Mouse (Mus musculus): ENCODE results near the gene Ints1. TPM values are rescaled to one million over a fixed set of nuclear protein-coding genes. Genes with fewer than 3 reads are reported as not detected.

Gene Ints1
- polyA plus RNA-seq, 1 experiment from 2014 or later = 21.9 TPM

- H3K4me1 ChIP-seq (replicated peaks; ENCODE audit: control insufficient read depth, insufficient read depth, low read length) = peaks cover 3% of the 10 kb centered on the region; the same call in 1 of the 2 replicates
- H3K27ac ChIP-seq (ENCODE audit: low read length) = no peak overlapping the region; the same call in 1 of the 2 replicates
- no peaks in the 10 kb centered on the region for H3K36me3 ChIP-seq (ENCODE audit: control insufficient read depth, insufficient read depth, low read length)
- H3K27me3 ChIP-seq (ENCODE audit: control insufficient read depth, insufficient read depth, low read depth, low read length) = peaks cover 10% of the 10 kb centered on the region
- no peak overlapping the region for H3K4me3 ChIP-seq (ENCODE audit: low read length)
- no peaks in the 10 kb centered on the region for H3K9me3 ChIP-seq (ENCODE audit: control insufficient read depth, low read length)
- H3K9ac ChIP-seq (ENCODE audit: low read length) = no peak overlapping the region
- ATAC-seq (ENCODE audit: low read depth) = 0 out of 2 replicates have a peak, but pooled peaks have one; percentile 30
- no peak overlapping the region for H3K4me2 ChIP-seq (ENCODE audit: low read depth, low read length)
- 46% methylated on average over 6 of the region's 6 CpGs for WGBS
These were observed 40.5 kb upstream of the Ints1 start for GRCm38 (mm10) chr5:139815964-139816363.

- ATAC-seq (ENCODE audit: low read depth) = peak; percentile 81
- peak overlapping the region; percentile 62 for H3K27ac ChIP-seq (ENCODE audit: low read length)
- H3K9me3 ChIP-seq (ENCODE audit: control insufficient read depth, low read length) = no peaks in the 10 kb centered on the region
- peaks cover 10% of the 10 kb centered on the region for H3K27me3 ChIP-seq (ENCODE audit: control insufficient read depth, insufficient read depth, low read depth, low read length)
- H3K4me1 ChIP-seq (replicated peaks; ENCODE audit: control insufficient read depth, insufficient read depth, low read length) = peaks cover 3% of the 10 kb centered on the region; the same call in 1 of the 2 replicates
- peaks cover 3% of the 10 kb centered on the region; the same call in 1 of the 2 replicates for H3K36me3 ChIP-seq (ENCODE audit: control insufficient read depth, insufficient read depth, low read length)
- H3K4me3 ChIP-seq (ENCODE audit: low read length) = peak overlapping the region; percentile 47
- peak overlapping the region; percentile 44 for H3K4me2 ChIP-seq (ENCODE audit: low read depth, low read length)
- WGBS = 3% methylated on average over 13 of the region's 13 CpGs
- peak overlapping the region; percentile 75 for H3K9ac ChIP-seq (ENCODE audit: low read length)
These were observed 38.5 kb upstream of the Ints1 start for GRCm38 (mm10) chr5:139813963-139814381.

- Histone ChIP-seq H3K4me1 (replicated peaks; ENCODE audit: control insufficient read depth, insufficient read depth, low read length) (peaks cover 3% of the 10 kb centered on the region; the same call in 1 of the 2 replicates), H3K9ac (ENCODE audit: low read length) (peak overlapping the region; percentile 75), H3K4me3 (ENCODE audit: low read length) (peak overlapping the region; percentile 47), H3K36me3 (ENCODE audit: control insufficient read depth, insufficient read depth, low read length) (peaks cover 3% of the 10 kb centered on the region; the same call in 1 of the 2 replicates), H3K4me2 (ENCODE audit: low read depth, low read length) (peak overlapping the region; percentile 44), H3K27me3 (ENCODE audit: control insufficient read depth, insufficient read depth, low read depth, low read length) (peaks cover 10% of the 10 kb centered on the region), H3K27ac (ENCODE audit: low read length) (no peak overlapping the region), H3K9me3 (ENCODE audit: control insufficient read depth, low read length) (no peaks in the 10 kb centered on the region)
- WGBS = 23% methylated on average over 10 of the region's 10 CpGs
- no peak for ATAC-seq (ENCODE audit: low read depth)
These were observed 37.6 kb upstream of the Ints1 start for GRCm38 (mm10) chr5:139813126-139813490.

- no peak overlapping the region for H3K4me3 ChIP-seq (ENCODE audit: low read length)
- no peaks in the 10 kb centered on the region for H3K9me3 ChIP-seq (ENCODE audit: control insufficient read depth, low read length)
- H3K9ac ChIP-seq (ENCODE audit: low read length) = peak overlapping the region; percentile 75
- 52% methylated on average over 20 of the region's 20 CpGs for WGBS
- H3K4me2 ChIP-seq (ENCODE audit: low read depth, low read length) = no peak overlapping the region; the same call in 1 of the 2 replicates
- H3K27me3 ChIP-seq (ENCODE audit: control insufficient read depth, insufficient read depth, low read depth, low read length) = peaks cover 10% of the 10 kb centered on the region
- H3K36me3 ChIP-seq (ENCODE audit: control insufficient read depth, insufficient read depth, low read length) = peaks cover 3% of the 10 kb centered on the region; the same call in 1 of the 2 replicates
- peaks cover 3% of the 10 kb centered on the region; the same call in 1 of the 2 replicates for H3K4me1 ChIP-seq (replicated peaks; ENCODE audit: control insufficient read depth, insufficient read depth, low read length)
- H3K27ac ChIP-seq (ENCODE audit: low read length) = no peak overlapping the region
- ATAC-seq (ENCODE audit: low read depth) = no peak
These were observed 37.1 kb upstream of the Ints1 start for GRCm38 (mm10) chr5:139812398-139813125.

DNA sequence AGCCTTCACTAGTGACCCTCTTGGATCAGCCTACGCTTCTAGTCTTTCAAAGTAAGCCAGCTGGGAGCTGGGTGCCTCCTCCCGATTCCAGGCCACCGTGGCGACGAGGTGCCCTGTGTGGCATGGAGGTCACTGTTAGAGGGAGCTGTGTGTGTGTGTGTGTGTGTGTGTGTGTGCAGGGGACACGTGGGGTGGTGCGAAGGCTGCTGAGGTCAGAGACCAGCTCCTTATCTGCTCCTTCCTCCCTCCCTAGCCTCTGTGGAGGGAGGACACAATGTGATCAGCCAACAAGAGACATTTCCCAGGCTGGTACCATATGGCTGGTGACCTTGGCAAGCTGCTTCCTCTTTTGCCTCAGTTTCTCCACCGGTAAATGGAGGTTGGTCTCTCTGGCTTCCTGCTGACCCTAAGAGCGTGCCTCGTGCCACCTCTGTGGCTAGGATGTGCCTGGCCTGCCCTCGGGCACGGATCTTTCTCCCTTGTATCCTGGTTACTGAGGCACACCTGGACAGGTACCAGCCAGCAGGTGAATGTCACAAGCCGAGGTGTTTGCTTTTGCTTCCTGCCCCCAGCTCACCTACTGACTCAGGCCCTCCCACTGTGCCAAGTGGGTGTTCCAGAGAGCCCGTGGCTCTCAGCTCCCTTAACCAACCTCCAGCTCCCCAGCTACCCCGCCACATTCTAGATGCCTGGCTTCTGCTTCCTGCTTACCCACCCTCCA, 36.4 kb upstream of the Ints1 start:
- WGBS = 76% methylated on average over 15 of the region's 15 CpGs

DNA sequence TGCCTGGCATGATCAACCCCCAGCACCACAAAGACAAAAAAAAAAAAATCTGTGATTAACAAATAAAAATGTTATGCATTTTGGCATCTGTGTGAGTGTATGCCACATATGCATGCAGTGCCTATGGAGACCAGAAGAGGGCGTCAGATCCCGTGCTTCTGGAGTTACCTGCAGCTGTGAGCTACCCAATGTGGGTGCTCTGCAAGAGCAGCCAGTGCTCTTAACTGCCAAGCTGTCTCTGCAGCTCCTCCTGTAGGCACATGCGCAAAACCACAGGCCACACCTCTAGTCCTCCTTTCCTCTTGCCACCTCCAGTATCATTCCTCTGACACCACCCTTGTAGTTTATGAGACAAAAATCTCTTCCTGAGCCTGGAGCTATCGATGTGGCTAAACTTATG, 33.9 kb upstream of the Ints1 start:
- H3K9ac ChIP-seq (ENCODE audit: low read length) = no peak overlapping the region
- H3K4me2 ChIP-seq (ENCODE audit: low read depth, low read length) = no peak overlapping the region
- no peak for ATAC-seq (ENCODE audit: low read depth)
- peaks cover 3% of the 10 kb centered on the region; the same call in 1 of the 2 replicates for H3K36me3 ChIP-seq (ENCODE audit: control insufficient read depth, insufficient read depth, low read length)
- no peak overlapping the region for H3K27ac ChIP-seq (ENCODE audit: low read length)
- peaks cover under 1% of the 10 kb centered on the region for H3K4me1 ChIP-seq (replicated peaks; ENCODE audit: control insufficient read depth, insufficient read depth, low read length)
- H3K27me3 ChIP-seq (ENCODE audit: control insufficient read depth, insufficient read depth, low read depth, low read length) = peaks cover 10% of the 10 kb centered on the region
- H3K4me3 ChIP-seq (ENCODE audit: low read length) = no peak overlapping the region
- 59% methylated on average over 4 of the region's 4 CpGs for WGBS
- H3K9me3 ChIP-seq (ENCODE audit: control insufficient read depth, low read length) = no peaks in the 10 kb centered on the region

More for the DNA sequence above, 36.4 kb upstream of the Ints1 start:
- H3K4me2 ChIP-seq (ENCODE audit: low read depth, low read length) = no peak overlapping the region
- no peak overlapping the region for H3K9ac ChIP-seq (ENCODE audit: low read length)
- no peak overlapping the region for H3K4me3 ChIP-seq (ENCODE audit: low read length)
- peaks cover 3% of the 10 kb centered on the region; the same call in 1 of the 2 replicates for H3K36me3 ChIP-seq (ENCODE audit: control insufficient read depth, insufficient read depth, low read length)
- H3K9me3 ChIP-seq (ENCODE audit: control insufficient read depth, low read length) = no peaks in the 10 kb centered on the region
- H3K27ac ChIP-seq (ENCODE audit: low read length) = no peak overlapping the region
- H3K27me3 ChIP-seq (ENCODE audit: control insufficient read depth, insufficient read depth, low read depth, low read length) = peaks cover 10% of the 10 kb centered on the region
- ATAC-seq (ENCODE audit: low read depth) = no peak
- peaks cover 3% of the 10 kb centered on the region; the same call in 1 of the 2 replicates for H3K4me1 ChIP-seq (replicated peaks; ENCODE audit: control insufficient read depth, insufficient read depth, low read length)

GRCm38 (mm10) chr5:139805924-139806323, 30.4 kb upstream of the Ints1 start:
- no peak overlapping the region for H3K4me3 ChIP-seq (ENCODE audit: low read length)
- H3K27ac ChIP-seq (ENCODE audit: low read length) = no peak overlapping the region
- peaks cover 11% of the 10 kb centered on the region for H3K4me1 ChIP-seq (replicated peaks; ENCODE audit: control insufficient read depth, insufficient read depth, low read length)
- peaks cover 8% of the 10 kb centered on the region for H3K36me3 ChIP-seq (ENCODE audit: control insufficient read depth, insufficient read depth, low read length)
- H3K9me3 ChIP-seq (ENCODE audit: control insufficient read depth, low read length) = no peaks in the 10 kb centered on the region
- H3K4me2 ChIP-seq (ENCODE audit: low read depth, low read length) = no peak overlapping the region
- no peaks in the 10 kb centered on the region for H3K27me3 ChIP-seq (ENCODE audit: control insufficient read depth, insufficient read depth, low read depth, low read length)
- WGBS = 89% methylated on average over 8 of the region's 8 CpGs
- no peak for ATAC-seq (ENCODE audit: low read depth)
- no peak overlapping the region for H3K9ac ChIP-seq (ENCODE audit: low read length)

- no peaks in the 10 kb centered on the region for H3K9me3 ChIP-seq (ENCODE audit: control insufficient read depth, low read length)
- peaks cover 11% of the 10 kb centered on the region for H3K4me1 ChIP-seq (replicated peaks; ENCODE audit: control insufficient read depth, insufficient read depth, low read length)
- H3K36me3 ChIP-seq (ENCODE audit: control insufficient read depth, insufficient read depth, low read length) = peaks cover 18% of the 10 kb centered on the region
- no peak overlapping the region for H3K4me2 ChIP-seq (ENCODE audit: low read depth, low read length)
- no peak overlapping the region for H3K4me3 ChIP-seq (ENCODE audit: low read length)
- H3K9ac ChIP-seq (ENCODE audit: low read length) = no peak overlapping the region
- H3K27ac ChIP-seq (ENCODE audit: low read length) = peak overlapping the region; percentile 65
- no peak for ATAC-seq (ENCODE audit: low read depth)
- WGBS = 80% methylated on average over 11 of the region's 11 CpGs
- no peaks in the 10 kb centered on the region for H3K27me3 ChIP-seq (ENCODE audit: control insufficient read depth, insufficient read depth, low read depth, low read length)
These were observed 29.2 kb upstream of the Ints1 start for GRCm38 (mm10) chr5:139804573-139805111.

- 12% methylated on average over 6 of the region's 6 CpGs for WGBS
- H3K4me3 ChIP-seq (ENCODE audit: low read length) = no peak overlapping the region
- H3K27me3 ChIP-seq (ENCODE audit: control insufficient read depth, insufficient read depth, low read depth, low read length) = no peaks in the 10 kb centered on the region
- peak overlapping the region; percentile 21; the same call in 1 of the 2 replicates for H3K4me2 ChIP-seq (ENCODE audit: low read depth, low read length)
- H3K9ac ChIP-seq (ENCODE audit: low read length) = peak overlapping the region; percentile 31; the same call in 1 of the 2 replicates
- no peaks in the 10 kb centered on the region for H3K9me3 ChIP-seq (ENCODE audit: control insufficient read depth, low read length)
- H3K36me3 ChIP-seq (ENCODE audit: control insufficient read depth, insufficient read depth, low read length) = peaks cover 16% of the 10 kb centered on the region
- peaks cover 11% of the 10 kb centered on the region for H3K4me1 ChIP-seq (replicated peaks; ENCODE audit: control insufficient read depth, insufficient read depth, low read length)
- ATAC-seq (ENCODE audit: low read depth) = peak; percentile 64
- peak overlapping the region; percentile 65 for H3K27ac ChIP-seq (ENCODE audit: low read length)
These were observed 28.7 kb upstream of the Ints1 start for GRCm38 (mm10) chr5:139804107-139804551.

Data from lung, embryonic 16.5 days (tissue).